Mouse (Mus musculus): ENCODE results near the gene Ptprq.

Ptprq gene

DNA sequence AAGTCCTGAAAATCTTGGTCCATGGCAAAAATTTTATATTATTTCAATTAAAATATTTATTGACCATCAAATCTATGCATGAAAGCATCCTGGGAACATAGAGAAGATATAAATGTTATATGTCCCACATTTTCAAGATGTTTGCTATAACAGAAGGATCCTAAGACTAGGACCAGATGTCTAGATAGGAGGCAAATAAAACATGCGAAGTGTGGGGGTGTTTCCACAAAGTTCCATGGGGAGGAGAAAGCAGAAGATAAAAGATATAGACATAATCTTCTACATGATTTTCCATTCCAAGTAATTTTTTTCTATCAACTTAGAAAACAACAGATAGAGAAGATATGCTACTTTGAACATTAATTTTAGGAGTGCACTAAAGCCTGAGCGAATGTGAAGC, 70.2 kb downstream of the Ptprq start:
- DNase-seq (ENCODE audit: low spot score in 2 of 2), result no peak

DNA sequence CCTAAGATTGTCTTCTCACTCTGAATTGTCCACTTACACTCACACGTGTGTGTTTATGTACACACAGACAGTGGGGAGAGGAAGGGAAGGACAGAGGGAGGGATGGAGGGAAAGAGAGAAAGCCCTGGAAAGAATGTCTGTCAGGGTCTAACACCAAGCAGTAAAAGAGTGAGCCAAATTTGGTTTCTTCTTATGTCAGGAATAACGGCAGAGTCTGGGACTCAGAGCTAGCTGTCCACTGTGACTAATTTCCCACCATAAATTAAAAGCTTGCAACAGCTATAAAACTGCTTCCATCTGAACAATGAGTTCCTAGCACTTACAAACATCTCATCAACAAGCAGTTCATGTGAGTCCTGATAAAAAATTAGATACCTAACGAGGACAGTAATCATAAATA, 91.7 kb downstream of the Ptprq start:
- no peak for DNase-seq (ENCODE audit: low spot score in 2 of 2)

DNA sequence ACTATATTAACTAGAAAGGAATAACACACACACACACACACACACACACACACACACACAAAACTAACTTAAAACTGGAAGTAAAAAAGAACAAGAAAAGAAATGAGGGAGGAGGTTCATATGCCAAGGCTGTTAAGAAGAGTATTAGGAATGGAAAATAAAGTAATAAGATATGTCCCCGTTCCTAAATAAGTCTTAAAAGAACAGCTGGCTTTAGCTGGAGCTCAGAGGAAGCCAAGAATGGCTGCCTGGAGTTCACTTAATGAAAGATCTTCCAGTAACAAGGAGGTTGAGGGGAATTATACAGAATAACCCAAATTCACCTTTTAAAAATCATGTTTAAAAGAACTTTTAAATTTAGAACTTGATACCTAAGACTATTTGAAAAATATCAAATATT, 93.2 kb downstream of the Ptprq start:
- no peak for DNase-seq (ENCODE audit: low spot score in 2 of 2)

DNA sequence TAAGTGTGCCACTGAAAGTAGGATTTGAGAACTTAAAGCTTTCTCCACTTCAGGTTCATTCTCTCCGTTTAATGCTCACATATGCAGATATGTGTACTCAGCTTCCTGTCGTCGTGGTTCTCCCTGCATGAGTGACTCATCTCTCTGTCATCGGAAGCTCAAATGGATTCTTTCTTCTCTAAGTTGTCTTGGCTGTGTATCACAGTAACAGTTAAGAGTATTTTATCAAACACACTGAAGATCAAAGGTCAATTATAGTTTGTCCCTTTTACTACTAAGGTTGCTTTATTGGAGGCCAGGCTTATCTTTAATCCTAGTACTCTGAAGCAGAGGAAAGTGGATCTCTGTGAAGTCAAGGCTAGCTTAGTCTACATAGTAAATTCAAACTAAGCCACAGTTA, 95.6 kb downstream of the Ptprq start:
- DNase-seq (ENCODE audit: low spot score in 2 of 2), result no peak

DNA sequence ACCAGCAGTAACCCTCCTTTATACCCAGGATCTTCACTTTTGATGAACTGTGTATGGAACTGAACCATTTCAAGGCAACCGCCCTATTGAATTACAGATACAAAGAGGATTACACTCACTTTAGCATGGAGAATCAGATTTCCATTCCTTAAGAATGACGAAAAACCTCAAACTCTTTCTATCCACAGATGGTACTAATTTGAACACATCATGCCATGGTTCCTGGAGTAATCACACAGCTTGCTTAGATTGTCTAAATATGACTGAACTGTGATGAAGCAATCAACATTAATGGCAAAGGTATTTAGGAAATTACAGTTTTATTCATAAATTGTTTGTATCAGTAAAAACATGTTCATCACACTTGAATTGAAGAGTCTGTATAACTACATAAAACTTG, 104.4 kb downstream of the Ptprq start:
- DNase-seq (ENCODE audit: low spot score in 2 of 2), result no peak

DNA sequence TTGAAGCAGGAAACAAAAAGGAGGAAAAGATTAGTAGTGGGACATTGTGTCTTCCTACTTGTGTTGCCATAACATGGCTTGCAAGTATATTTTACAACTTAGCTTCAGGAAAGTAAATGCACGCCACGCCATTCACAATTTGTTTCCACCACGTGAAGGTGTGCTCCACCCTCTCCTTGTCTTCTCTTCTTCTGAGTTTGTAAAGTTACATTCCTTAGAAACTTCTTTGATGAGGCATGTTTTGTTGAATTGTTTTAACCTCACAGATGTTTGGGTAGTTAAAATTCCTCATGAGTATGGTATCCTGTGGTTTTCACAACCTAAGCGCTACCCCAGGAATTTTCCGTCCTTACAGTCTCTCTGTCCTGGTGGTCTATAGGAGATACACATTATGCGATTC, 118.5 kb downstream of the Ptprq start:
- DNase-seq (ENCODE audit: low spot score in 2 of 2), result no peak

DNA sequence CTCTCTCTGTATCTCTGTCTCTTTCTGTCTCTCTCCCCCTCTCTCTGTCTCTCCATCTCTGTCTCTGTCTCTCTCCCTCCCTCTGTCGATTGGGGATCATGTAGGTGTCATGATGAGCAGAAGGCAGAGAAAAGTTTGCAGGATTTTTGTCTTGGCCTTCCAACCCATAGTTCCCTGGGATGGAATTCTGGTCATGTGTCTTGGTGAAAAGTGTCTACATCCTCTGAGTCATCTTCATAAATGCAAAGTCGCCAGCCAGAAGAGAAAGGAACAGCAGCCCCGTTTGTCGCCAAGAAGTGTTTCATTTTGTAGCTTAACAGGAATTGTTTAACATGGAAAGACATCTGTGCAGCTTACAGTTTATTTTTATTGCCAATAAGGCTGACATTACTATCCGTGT, 136.5 kb downstream of the Ptprq start:
- no peak for DNase-seq (ENCODE audit: low spot score in 2 of 2)

DNA sequence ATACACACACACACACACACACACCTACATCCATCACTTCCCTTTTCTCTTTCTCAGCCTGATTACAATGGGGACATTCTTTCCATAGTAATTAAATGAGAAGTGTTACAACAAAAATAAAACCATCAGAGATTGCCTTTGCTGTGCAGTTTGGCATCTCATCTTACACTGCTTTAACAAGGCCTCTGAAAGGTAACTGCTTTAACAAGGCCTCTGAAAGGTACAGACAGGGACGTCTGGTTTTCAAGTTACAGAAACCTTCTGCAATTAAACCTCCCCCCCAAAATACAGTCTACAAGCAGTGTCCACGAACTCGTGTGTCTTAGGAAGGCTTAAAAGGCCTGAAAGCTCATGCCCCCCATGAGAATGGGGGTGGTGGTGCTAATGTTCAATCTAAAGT, 150.8 kb downstream of the Ptprq start:
- DNase-seq (ENCODE audit: low spot score in 2 of 2), result no peak

DNA sequence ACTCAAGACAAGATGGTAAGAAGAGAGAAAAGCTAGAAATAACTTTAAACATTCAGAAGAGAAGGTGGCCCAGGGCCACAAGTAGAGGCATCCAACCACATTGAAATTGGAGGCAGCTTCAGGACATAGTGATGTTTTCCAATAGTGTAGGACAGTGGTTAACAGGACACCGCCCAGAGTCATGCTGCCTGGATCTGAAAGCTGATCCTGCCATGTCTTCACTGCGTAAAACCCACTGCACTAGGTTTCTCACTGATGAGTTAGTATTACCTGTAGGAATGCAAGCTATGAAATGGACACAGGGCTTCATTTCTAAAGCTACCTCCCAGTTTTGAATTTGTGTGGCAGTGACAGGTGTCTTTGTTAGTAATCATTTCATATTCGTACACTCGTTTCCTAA, 151.6 kb downstream of the Ptprq start:
- no peak for DNase-seq (ENCODE audit: low spot score in 2 of 2)

DNA sequence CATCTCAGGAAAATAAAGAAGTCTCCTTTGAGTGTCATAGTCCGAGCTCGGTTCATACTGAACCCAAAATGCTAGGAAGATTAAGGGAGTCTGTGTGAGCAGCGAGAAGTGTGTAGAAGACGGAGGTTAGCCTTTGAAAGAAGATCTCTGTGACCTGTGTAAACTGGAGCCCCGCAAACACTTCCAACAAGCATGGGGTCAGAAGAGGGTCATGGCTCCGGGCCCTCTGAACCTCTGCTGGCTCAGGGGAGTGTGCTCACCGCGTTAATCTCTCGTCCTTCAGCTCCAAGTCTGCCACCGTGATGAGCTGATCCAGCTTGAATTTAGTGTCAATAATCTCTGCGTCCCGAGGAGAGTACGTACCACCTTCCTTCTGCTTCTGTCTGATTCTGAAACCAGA, 157.0 kb downstream of the Ptprq start:
- DNase-seq (ENCODE audit: low spot score in 2 of 2), result no peak

DNA sequence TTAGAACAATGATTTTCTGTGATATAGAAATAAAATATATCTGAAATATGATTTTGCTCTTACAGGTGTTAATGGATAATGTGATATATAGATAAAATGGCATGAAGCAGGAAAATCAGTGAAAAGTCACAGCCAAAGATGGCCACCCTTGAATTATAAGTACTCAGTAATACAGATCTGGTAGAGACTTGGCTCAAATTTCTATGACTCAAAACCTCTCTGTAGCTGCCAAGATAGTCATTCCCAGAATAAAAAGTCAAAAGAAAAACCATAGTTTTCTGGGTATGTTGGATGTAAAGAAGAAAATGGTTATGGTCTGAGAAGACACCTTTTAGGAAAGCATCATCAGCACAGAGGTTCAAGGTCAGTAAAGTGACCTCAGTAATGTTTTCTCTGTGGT, 159.0 kb downstream of the Ptprq start:
- DNase-seq (ENCODE audit: low spot score in 2 of 2), result no peak

DNA sequence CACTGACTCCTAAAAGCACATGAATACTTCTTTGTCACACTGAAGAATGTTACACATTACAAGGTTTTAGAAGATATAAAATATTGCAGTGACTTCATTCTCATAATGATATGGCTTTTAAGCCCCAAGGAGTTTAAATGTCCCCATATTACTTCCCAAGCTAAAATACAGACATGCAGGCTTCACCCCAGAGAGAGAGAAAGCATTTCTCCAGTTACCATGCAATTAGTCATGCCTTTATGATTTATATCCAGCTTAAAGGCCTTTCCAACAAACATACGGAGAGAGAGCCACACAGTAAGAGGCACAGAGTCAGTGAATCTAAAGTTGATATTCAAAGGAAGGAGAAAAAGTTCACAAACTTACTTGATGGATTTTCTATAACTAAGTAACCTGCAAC, 176.8 kb downstream of the Ptprq start:
- no peak for DNase-seq (ENCODE audit: low spot score in 2 of 2)

DNA sequence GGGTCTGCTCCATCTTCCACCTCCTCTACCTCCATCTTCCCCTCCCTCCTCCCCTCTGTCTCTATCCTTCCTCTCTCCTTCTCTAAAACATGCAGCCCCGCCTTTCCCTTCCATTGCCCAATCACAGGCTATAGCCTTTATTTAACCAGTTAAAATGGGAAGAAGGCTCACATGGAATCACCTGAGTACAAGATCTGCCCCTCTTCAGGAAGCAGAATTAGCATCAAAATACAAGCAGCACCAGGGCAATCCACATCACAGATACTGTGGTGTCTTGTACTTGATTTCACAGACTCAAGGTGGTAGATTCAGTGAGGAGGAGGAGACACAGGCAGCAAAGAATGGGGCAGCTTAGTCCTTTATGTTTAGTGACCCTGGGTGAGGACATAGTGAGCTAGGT, 191.1 kb downstream of the Ptprq start:
- DNase-seq (ENCODE audit: low spot score in 2 of 2), result no peak

DNA sequence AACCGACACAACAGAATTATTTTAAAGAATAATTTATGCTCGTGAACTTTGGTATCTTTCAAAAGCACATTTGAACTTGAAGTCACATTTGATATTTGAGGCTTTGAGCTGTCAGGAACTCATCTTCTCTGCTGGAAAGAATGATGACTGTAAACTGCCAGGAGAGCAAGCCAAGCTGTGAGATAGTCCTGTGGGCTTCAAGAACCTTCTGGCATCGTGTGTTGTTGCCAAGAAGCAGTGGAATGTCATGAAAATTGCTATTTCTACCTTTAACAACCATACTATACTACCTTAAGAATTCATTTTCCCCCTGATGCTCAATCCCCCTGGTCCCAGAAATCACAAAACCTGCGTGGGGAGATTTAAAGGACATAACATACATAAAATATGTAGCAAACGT, 200.6 kb downstream of the Ptprq start:
- no peak for DNase-seq (ENCODE audit: low spot score in 2 of 2)

DNA sequence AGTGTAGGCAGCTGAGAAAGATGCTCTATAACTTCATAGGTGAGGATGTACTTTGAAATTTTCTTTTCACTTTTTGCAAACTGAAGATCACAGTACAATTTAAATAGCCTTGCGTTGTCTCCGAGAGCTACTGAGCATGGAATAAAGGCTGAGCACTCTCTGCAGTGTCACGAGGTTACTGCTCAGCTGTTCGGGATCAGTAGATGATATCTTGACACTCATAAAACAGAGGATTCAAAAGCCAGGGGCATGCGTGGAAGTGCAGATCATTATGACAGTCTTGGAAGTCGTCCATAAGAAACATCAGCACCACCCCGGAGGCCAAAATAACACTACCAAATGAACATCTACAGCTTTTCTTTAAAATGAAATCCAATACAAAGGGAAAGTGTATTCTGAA, 203.2 kb downstream of the Ptprq start:
- DNase-seq (ENCODE audit: low spot score in 2 of 2), result no peak

DNA sequence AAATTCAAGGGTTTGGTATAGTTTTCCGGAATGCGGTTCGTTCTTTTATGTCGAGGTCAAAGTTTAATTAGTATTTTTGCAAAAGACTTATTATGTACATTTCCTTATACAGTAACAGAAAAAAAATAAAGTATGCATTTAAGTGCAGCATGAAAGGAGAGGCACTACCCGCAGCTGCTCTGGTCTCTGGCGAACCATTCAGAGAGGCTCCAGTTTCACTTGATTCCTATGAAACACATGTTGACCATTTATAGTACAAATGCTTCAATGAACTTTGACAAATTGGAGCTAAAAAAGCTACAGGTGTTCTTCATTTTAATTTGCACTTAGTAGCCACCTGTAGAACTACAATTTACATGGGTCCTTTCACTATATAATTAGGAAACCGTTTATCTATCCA, 205.1 kb downstream of the Ptprq start:
- no peak for DNase-seq (ENCODE audit: low spot score in 2 of 2)

DNA sequence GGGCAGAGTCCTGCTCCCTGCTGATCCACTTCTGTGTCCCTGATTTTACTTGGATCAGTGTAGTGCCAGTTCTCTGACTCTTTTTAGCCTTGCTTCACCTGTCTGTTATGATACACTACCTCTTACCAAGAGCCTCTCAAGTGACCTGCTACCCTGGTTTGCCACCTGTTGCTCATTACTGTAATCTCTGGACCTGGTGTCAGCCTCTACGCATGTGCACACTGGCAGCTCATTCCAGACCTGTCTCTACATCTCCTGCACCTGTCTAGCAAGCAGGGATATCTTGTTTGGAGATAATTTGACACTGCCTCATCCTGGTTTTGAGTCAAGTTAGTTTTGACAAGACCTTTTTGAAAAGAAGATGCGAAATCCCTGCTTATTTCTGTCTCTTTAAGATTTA, 213.5 kb downstream of the Ptprq start:
- no peak for DNase-seq (ENCODE audit: low spot score in 2 of 2)

DNA sequence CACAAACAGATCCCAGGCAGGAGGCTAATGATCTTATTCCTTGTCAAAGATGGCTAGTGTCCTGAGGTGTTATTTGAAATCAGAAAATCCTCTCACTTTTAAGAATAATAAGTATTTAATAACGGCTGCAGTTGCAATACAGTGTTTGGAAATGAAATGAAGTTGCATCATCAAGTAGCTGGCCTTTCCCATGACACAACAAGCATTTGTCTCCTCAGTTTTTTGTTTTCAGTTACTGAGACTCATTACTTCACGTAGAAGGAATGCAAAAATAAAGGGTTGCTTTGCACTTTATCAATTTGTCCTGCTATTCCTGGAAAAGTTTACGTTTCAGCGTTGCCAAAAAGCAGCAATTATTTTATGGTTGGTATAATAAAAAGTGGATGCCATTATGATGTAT, 216.4 kb downstream of the Ptprq start:
- DNase-seq (ENCODE audit: low spot score in 2 of 2), result no peak

DNA sequence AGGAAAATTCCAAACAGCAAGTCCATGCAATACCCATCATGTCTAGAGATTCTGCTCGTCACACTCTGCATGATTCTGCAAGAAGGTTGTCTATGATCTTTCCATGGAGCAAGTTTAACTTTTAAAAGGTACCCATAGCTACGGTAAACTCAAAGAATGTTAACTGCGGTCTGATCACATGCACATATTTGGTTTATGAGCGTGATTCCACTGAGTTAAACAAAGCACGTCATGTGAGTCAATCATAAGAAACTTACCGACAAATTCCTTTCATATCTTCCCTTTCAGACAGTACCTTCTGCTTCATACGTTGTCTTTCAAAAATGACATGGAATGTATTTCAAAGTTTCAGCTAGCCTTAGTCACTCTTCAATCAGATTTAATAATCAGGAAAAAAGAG, 217.7 kb downstream of the Ptprq start:
- DNase-seq (ENCODE audit: low spot score in 2 of 2), result no peak

DNA sequence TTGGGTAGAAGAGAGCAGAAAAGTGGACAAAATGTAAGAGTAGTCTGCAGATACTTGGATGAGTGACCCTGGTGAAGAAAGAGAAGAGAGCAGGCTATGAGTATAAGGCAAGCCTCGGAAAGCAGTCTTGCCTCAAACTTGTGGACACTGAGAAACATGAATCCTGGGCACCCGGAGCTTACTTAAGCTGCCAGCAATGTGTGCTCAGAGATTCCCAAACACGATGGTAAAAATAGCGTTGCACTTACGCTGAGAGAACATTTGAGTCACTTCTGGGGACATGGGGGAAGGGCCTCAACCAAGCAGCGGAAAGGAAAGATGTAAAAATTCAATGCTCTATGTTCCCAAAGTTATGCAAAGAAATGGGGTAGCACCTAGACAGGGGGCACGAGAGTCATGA, 220.2 kb downstream of the Ptprq start:
- DNase-seq (ENCODE audit: low spot score in 2 of 2), result no peak

DNA sequence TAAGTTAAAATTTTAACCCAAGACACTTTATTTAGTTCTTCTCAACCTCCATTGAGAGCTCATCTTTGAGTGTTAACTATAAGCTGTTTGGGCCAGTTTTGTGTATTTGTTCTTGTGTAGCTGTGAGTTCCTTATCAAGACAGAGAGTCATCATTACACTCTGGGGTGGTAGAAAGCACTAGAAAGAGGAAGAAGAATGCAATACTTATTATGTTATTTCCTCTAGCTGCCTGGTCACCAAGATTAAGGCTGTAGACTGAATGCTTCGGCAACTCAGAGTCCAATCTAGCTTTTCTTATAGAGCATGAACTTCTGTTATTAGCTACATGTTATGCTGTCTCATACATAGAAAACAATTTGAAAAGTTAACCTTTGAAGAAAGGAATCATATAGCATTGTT, 223.4 kb downstream of the Ptprq start:
- DNase-seq (ENCODE audit: low spot score in 2 of 2), result no peak

DNA sequence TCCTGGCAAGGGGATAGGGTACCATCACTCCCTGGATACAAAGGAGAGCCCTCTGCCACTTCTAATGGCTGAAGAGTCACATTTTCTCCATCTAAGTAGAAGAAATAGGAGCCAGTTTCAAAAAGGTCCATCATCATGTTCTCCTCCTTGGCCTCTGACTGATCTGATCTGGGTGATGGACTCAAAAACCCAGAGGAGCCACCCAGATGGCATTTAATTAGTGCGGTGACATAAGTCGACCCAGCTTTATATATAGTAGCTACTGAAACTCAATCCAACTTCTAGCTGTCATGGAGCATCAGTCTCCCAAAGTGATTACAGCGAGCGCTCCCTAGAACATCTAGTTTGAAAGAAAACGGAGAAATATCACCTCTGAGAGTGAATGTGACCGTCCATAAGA, 225.3 kb downstream of the Ptprq start, which contains the start of gene Myf6:
Gene Myf6, minus strand, starts transcription at position 170 of the 400 bp plus-strand sequence.
- DNase-seq (ENCODE audit: low spot score in 2 of 2), result no peak

DNA sequence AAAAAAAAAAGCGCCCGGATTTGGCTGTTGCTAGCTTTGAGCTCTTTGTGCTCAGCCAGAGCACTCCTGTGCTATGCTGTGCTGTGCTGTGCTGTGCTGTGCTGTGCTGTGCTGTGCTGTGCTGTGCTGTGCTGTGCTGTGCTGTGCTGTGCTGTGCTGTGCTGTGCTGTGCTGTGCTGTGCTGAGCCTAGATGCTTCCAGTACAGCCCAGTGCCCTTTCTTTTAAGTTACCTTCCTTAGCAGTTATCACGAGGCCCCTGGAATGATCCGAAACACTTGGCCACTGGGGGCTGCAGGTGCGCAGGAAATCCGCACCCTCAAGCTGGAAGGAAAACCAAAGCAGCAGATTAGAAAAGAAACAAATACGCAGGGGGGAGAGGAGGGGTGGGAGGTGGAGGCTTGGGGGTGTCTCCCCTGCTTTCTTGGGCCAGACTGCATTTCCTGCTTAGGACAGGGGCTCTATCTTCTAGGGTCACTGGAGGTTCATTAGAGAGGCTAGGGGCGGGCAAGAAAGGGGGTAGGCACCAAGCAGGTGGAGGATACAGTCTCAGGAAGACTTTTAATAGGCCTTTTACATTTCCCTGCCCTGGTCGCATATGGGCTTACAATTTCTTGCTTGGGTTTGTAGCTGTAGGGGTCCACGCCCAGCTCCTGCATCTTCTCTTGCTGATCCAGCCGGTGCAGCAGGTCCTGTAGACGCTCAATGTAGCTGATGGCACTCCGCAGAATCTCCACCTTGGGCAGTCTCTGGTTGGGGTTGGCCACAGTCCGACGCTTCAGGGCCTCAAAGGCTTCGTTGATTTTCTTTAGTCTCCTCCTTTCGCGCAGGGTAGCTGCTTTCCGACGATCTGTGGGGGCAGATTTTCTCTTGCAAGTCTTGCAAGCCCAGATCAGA, 226.0 kb downstream of the Ptprq start:
- no peak for DNase-seq (ENCODE audit: low spot score in 2 of 2)
